Mouse (Mus musculus): ENCODE data around the gene Igsf21. TPM values are rescaled to one million over a fixed set of nuclear protein-coding genes. Genes with fewer than 3 reads are reported as not detected.

Igsf21 gene
- polyA plus RNA-seq, 1 experiment from 2014 or later: 1.2 TPM

DNA sequence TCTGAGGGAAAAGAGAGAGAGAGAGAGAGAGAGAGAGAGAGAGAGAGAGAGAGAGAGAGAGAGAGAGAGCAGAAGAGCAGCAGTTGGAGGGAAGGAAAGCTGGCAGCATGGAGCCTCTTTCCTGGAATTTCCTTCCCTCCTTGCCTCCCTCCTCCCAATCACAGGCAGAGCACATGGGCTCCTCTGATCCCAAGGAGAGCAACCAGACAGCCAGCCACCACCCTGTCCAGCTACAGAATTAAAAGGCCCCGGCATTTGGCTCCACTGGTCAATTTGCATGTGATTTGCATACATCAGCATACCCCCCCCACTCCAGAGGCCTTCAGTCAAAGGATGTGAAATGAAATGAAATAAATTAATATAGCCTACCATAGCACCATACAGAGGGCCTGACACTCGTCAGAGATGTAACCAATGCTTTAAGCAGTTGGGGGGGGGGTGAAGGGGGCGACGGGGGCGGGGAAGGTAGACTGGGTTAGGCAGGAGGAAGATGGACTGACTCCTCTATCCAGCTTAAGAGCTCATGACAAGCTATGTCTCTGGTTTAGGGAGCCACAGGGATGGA lies 91.6 kb downstream of the Igsf21 start:
- Histone ChIP-seq H3K4me2 (replicated peaks) (no peak overlapping the region), H3K4me1 (peaks cover 8% of the 10 kb centered on the region; the same call in 1 of the 2 replicates), H3K4me3 (replicated peaks) (no peak overlapping the region), H3K9ac (no peak overlapping the region), H3K27ac (replicated peaks) (no peak overlapping the region), H3K27me3 (no peaks in the 10 kb centered on the region; the same call in 1 of the 2 replicates), H3K9me3 (replicated peaks) (no peaks in the 10 kb centered on the region), H3K36me3 (no peaks in the 10 kb centered on the region)
- WGBS: 62% methylated on average over 5 of the region's 5 CpGs
- no peak for ATAC-seq (ENCODE audit: insufficient number of reproducible peaks, low FRiP score, low TSS enrichment, low read depth)

DNA sequence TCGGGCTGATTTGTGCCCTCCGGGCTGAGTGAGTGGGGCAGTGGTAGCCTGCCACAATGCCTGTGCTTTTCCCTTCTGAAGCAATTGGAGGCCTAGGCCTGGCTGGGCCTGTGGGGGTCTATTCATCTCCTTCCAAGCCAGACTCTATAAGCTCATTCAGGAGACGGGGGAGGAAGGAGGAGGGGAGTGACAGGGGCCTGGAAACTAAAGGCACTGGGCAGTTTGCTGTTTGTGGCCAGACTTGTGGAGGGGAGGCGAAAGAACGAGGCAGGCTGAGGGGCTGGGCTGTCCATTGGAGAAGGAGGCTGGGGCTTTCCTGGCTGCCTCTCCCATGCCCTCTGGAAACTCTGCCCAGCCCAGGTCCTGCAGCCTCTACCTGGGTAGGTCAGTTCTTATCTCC lies 92.1 kb downstream of the Igsf21 start:
- 57% methylated on average over 5 of the region's 5 CpGs for WGBS
- peaks cover 8% of the 10 kb centered on the region; the same call in 1 of the 2 replicates for H3K4me1 ChIP-seq

DNA sequence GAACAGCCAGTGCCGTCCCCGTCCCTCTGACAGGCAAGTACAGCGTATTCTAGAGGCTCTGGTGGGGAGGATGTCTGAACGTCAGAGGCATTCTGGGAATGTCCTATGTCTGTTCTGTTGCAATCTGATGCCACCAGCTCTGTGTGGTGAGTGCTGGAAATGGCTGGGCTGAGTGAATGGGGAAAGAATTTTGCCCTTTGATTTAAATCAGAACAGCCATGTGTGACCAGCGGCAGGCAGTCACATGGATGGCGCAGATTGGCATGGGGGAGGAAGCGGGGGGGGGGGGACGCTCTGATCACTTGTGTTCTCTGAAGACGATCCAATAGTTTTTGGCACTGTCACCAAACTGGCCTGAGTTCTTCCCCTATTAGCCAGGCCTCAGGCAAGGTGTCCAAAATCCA lies 92.9 kb downstream of the Igsf21 start:
- no peaks in the 10 kb centered on the region for H3K9me3 ChIP-seq (replicated peaks)
- H3K27ac ChIP-seq (replicated peaks): no peak overlapping the region
- WGBS: 29% methylated on average over 9 of the region's 9 CpGs
- no peak overlapping the region for H3K9ac ChIP-seq
- no peaks in the 10 kb centered on the region for H3K36me3 ChIP-seq
- peaks cover 8% of the 10 kb centered on the region; the same call in 1 of the 2 replicates for H3K4me1 ChIP-seq
- no peak overlapping the region for H3K4me2 ChIP-seq (replicated peaks)
- no peak for ATAC-seq (ENCODE audit: insufficient number of reproducible peaks, low FRiP score, low TSS enrichment, low read depth)
- no peak overlapping the region for H3K4me3 ChIP-seq (replicated peaks)
- H3K27me3 ChIP-seq: no peaks in the 10 kb centered on the region; the same call in 1 of the 2 replicates

More for the DNA sequence above, 92.1 kb downstream of the Igsf21 start:
- Histone ChIP-seq H3K9me3 (replicated peaks) (no peaks in the 10 kb centered on the region), H3K9ac (no peak overlapping the region), H3K27ac (replicated peaks) (no peak overlapping the region), H3K4me2 (replicated peaks) (no peak overlapping the region), H3K4me3 (replicated peaks) (no peak overlapping the region), H3K36me3 (no peaks in the 10 kb centered on the region), H3K27me3 (no peaks in the 10 kb centered on the region; the same call in 1 of the 2 replicates)
- no peak for ATAC-seq (ENCODE audit: insufficient number of reproducible peaks, low FRiP score, low TSS enrichment, low read depth)

DNA sequence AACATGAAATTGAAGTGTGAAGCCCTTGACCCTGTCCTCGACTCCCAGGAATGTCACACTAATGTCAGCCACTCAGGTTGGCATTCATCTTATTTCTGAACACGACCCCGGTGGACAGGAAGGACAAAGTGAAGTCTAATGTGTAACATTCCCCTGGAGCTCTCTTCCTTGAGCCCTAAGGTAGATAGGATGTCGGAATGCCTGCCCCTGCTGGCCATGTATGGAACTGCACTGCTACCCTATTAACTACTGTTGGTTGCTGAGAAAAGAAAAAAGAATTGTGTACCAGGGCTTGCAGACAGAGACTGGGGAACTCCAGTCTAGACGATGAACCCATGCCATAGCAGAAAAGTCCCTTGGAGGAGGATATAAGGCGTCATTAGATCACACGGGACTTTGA lies 93.5 kb downstream of the Igsf21 start:
- 27% methylated on average over 7 of the region's 7 CpGs for WGBS
- ATAC-seq (ENCODE audit: insufficient number of reproducible peaks, low FRiP score, low TSS enrichment, low read depth): no peak
- Histone ChIP-seq H3K9ac (no peak overlapping the region), H3K9me3 (replicated peaks) (no peaks in the 10 kb centered on the region), H3K4me1 (peaks cover 8% of the 10 kb centered on the region; the same call in 1 of the 2 replicates), H3K4me2 (replicated peaks) (no peak overlapping the region), H3K4me3 (replicated peaks) (no peak overlapping the region), H3K27ac (replicated peaks) (no peak overlapping the region), H3K36me3 (no peaks in the 10 kb centered on the region), H3K27me3 (no peaks in the 10 kb centered on the region; the same call in 1 of the 2 replicates)

DNA sequence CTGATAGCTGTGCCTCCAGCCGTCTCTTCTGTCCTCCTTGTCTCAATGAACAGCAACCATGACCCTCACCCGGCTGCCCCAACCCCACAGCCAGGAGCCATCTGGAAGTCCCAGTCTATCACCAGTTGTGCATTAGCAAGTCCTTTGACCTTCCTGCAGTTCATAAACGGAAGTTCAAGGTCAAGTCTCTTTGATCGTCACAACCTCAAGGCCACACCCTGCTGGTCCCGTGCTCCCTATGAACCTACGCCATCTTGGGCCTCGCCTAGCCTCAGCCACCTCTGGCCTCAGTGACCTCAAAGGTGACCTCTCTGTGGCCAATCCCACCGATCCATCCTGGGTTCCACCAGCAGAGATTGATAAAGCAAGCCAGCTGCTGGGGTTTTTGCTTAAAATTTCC lies 96.9 kb downstream of the Igsf21 start:
- no peaks in the 10 kb centered on the region for H3K9me3 ChIP-seq (replicated peaks)
- 79% methylated on average over 8 of the region's 8 CpGs for WGBS
- no peak for ATAC-seq (ENCODE audit: insufficient number of reproducible peaks, low FRiP score, low TSS enrichment, low read depth)

DNA sequence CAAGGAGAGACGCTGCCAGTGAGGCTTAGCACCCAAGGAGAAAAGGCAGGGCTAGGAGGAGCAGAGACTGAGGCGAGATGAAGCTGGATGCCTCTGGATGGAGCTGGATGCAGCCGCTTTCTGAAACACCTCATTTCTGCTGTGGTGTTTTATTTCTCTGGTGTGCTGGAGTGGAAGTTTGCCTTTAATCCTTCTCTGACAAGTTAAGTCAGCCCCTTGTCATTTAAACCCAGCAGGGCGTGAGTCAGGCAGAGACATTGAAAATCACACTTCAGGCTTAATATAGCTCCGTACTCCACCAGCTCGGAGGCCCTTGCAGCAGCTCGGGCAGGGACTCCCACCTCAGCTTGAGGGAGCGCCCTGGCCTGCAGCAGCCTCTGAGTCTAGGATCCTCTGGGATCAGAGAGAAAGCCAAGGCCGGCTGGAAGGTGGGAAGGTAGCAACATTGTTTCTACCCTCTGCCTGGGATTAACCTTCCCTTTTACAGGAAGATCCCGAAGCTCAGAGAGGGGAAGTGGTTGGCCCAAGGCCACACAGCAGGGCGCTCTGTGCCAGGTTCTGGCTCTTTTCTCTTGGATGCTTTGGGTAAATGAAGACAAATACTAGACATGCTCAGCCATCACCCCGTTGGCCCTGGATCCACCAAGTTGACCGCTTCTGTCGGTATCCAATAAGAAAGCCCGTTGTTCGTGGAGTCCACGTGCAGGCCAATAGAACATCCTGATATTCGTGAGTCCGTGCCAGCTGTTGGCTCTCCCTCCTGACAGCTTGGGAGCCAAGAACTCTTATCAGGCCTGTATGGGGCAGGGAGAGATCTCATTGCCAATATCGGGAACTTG lies 98.5 kb downstream of the Igsf21 start:
- Histone ChIP-seq H3K27ac (replicated peaks) (no peak overlapping the region), H3K4me3 (replicated peaks) (no peak overlapping the region), H3K27me3 (peaks cover 11% of the 10 kb centered on the region; the same call in 1 of the 2 replicates), H3K4me2 (replicated peaks) (no peak overlapping the region), H3K9ac (no peak overlapping the region), H3K36me3 (no peaks in the 10 kb centered on the region), H3K9me3 (replicated peaks) (no peaks in the 10 kb centered on the region), H3K4me1 (no peaks in the 10 kb centered on the region)
- ATAC-seq (ENCODE audit: insufficient number of reproducible peaks, low FRiP score, low TSS enrichment, low read depth): no peak
- 64% methylated on average over 20 of the region's 20 CpGs for WGBS

More for the DNA sequence above, 96.9 kb downstream of the Igsf21 start:
- Histone ChIP-seq H3K27me3 (peaks cover 8% of the 10 kb centered on the region; the same call in 1 of the 2 replicates), H3K27ac (replicated peaks) (no peak overlapping the region), H3K4me1 (peaks cover 8% of the 10 kb centered on the region; the same call in 1 of the 2 replicates), H3K36me3 (no peaks in the 10 kb centered on the region), H3K4me2 (replicated peaks) (no peak overlapping the region), H3K9ac (no peak overlapping the region), H3K4me3 (replicated peaks) (no peak overlapping the region)

DNA sequence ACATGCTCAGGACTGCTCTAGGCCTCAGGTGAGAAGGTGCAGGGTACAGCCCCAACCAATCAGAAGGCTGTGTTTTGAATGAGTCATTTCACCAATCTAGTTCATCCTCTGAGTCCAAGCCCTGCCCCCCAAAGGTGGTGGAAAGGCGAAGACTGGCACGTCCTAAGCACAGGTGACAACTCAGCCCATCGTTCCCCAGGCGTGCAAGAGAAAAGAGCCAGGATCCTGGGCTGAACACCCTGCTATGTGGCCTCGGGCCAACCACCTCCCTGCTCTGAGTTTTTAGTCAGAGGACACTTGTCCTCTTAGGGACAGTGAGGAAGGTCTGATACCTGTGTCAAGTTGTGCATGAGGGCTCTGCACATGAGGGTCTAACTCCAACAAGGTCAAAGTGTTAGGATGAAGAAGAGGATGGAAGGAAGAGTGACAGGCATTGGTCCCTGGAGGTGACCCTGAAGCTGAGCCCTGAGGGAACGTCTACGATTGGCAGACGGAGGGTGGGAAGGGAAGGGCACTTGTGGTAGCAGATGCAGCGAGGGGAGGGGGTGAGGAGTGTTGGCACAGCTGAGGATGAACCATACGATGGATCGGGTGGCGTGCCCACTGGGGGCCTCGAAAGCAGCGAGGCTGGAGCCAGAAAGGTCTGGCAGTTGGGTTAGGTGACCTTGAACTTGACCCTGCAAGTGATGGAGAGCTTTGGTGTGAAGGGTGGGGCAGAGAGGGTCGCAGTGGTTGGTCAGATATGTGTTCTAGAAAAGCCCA lies 99.3 kb downstream of the Igsf21 start:
- ATAC-seq (ENCODE audit: insufficient number of reproducible peaks, low FRiP score, low TSS enrichment, low read depth): no peak
- no peaks in the 10 kb centered on the region for H3K9me3 ChIP-seq (replicated peaks)
- H3K4me1 ChIP-seq: no peaks in the 10 kb centered on the region
- H3K4me3 ChIP-seq (replicated peaks): no peak overlapping the region
- no peak overlapping the region for H3K9ac ChIP-seq
- no peak overlapping the region for H3K4me2 ChIP-seq (replicated peaks)
- H3K27me3 ChIP-seq: peaks cover 11% of the 10 kb centered on the region; the same call in 1 of the 2 replicates
- WGBS: 74% methylated on average over 15 of the region's 15 CpGs
- H3K27ac ChIP-seq (replicated peaks): no peak overlapping the region
- no peaks in the 10 kb centered on the region for H3K36me3 ChIP-seq

DNA sequence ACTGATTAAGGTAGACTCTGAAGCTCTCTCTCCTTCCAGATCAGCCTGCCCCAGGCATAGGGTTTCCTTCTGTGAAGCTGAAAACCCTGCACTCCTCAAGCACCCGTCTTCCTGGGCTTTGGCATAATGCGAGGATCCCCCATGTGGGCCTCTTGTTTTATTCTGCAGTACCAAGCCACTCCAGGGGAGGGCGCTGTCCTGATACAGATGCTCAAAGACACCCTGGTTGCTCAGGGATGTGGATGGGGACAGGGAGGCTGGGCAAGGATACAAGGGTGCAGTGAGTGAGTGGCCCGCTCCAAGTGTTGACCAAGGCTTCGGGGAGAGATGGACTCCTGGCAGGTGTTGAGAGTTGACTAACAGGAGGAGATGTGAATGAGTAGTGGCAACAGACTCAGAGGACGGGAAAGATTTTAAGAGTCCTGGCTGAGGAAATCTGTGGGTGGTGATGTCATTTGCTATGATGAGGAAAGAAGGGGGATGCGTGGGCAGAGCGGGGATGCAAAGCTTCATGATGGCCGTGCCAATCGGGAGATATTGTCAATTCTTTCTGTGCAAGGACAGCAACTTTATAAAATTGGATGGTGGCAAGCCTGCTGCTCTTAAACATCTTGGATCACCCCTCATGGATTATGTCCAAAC lies 102.6 kb downstream of the Igsf21 start:
- no peak overlapping the region for H3K4me3 ChIP-seq (replicated peaks)
- 86% methylated on average over 10 of the region's 10 CpGs for WGBS
- H3K4me1 ChIP-seq: peaks cover 1% of the 10 kb centered on the region; the same call in 1 of the 2 replicates
- no peaks in the 10 kb centered on the region for H3K9me3 ChIP-seq (replicated peaks)
- 0 out of 2 replicates have a peak, but pooled peaks cover 14% of the 10 kb centered on the region for H3K27me3 ChIP-seq
- H3K4me2 ChIP-seq (replicated peaks): no peak overlapping the region
- no peaks in the 10 kb centered on the region for H3K36me3 ChIP-seq
- ATAC-seq (ENCODE audit: insufficient number of reproducible peaks, low FRiP score, low TSS enrichment, low read depth): no peak
- no peak overlapping the region for H3K27ac ChIP-seq (replicated peaks)
- H3K9ac ChIP-seq: no peak overlapping the region

DNA sequence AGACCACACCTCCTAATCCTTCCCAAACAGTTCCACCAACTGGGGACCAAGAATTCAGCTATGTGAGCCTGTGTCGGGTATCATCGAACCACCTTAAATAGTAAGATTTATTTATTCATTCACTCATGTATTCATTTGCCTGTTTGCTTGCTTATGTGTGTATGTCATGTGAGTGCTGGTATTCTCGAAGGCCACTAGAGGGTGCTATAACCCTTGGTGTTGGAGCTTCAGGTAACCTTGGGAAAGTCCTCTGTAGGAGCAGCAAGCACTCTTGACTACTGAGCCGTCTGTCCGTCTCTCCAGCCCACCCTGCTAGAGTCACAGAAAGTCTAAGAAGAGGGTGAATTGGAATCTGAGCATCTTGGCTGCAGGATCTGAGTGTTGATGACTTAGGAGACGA lies 103.4 kb downstream of the Igsf21 start:
- Histone ChIP-seq H3K9ac (no peak overlapping the region), H3K4me2 (replicated peaks) (no peak overlapping the region), H3K4me3 (replicated peaks) (no peak overlapping the region), H3K27ac (replicated peaks) (no peak overlapping the region), H3K9me3 (replicated peaks) (no peaks in the 10 kb centered on the region), H3K27me3 (0 out of 2 replicates have a peak, but pooled peaks cover 14% of the 10 kb centered on the region), H3K36me3 (no peaks in the 10 kb centered on the region), H3K4me1 (peaks cover 5% of the 10 kb centered on the region; the same call in 1 of the 2 replicates)
- ATAC-seq (ENCODE audit: insufficient number of reproducible peaks, low FRiP score, low TSS enrichment, low read depth): no peak
- 93% methylated on average over 6 of the region's 6 CpGs for WGBS

DNA sequence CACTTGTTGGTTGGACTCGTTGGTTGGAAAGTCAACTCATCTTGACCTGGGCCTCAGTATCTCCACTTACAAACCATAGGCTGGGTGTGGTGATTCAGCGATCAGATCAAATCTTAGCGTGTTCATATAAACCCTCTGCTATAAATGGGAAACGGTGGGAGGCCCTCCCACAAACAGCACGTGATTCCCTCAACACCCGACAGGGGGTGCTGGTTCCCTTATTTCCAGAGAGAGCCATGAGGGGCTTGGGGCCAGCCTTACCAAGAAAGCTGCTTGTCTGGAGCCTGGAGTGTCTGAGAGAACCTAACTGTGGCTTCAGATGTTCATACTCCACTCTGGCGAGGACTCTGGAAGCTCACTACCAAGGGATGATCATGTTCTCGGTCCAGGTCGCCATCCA lies 106.1 kb downstream of the Igsf21 start:
- 67% methylated on average over 9 of the region's 9 CpGs for WGBS
- H3K9ac ChIP-seq: no peak overlapping the region
- no peak overlapping the region for H3K4me3 ChIP-seq (replicated peaks)
- ATAC-seq (ENCODE audit: insufficient number of reproducible peaks, low FRiP score, low TSS enrichment, low read depth): no peak
- peaks cover 5% of the 10 kb centered on the region; the same call in 1 of the 2 replicates for H3K4me1 ChIP-seq
- H3K9me3 ChIP-seq (replicated peaks): no peaks in the 10 kb centered on the region
- H3K36me3 ChIP-seq: no peaks in the 10 kb centered on the region
- 0 out of 2 replicates have a peak, but pooled peaks cover 11% of the 10 kb centered on the region for H3K27me3 ChIP-seq
- H3K4me2 ChIP-seq (replicated peaks): no peak overlapping the region
- no peak overlapping the region for H3K27ac ChIP-seq (replicated peaks)

Data from embryonic facial prominence, embryonic 15.5 days (tissue).